Mouse (Mus musculus) stomach, embryonic 16.5 days (tissue): ENCODE results near the gene Arhgap8. TPM values are rescaled to one million over a fixed set of nuclear protein-coding genes. Genes with fewer than 3 reads are reported as not detected.
"Not testable (repeated sequence)": the region's sequence is repeated elsewhere in the genome, so short reads cannot be mapped to it uniquely, and the experiment has no call there.

ENCODE experiments used
- ATAC-seq: fragments of 200-750 bp; cut with Nextera tagmentation; 2 replicates; pipeline ENCODE4 v1.8.0; 2017; ENCODE audit warnings: moderate number of reproducible peaks, moderate TSS enrichment; ENCODE audit not compliant: insufficient read depth, low FRiP score
- H3K27ac ChIP-seq: fragments of 300-500 bp; sonication (generic); 2 replicates; pipeline ENCODE4 v1.5.1; 2014; ENCODE audit warnings: low read length
- H3K27me3 ChIP-seq: fragments of 300-500 bp; sonication (generic); 2 replicates; pipeline ENCODE4 v1.6.1; 2014; ENCODE audit warnings: low read length, control low read depth, mixed read lengths; ENCODE audit not compliant: control insufficient read depth, insufficient read depth
- H3K36me3 ChIP-seq: fragments of 300-500 bp; sonication (generic); 2 replicates; pipeline ENCODE4 v1.6.1; 2014; ENCODE audit warnings: low read length; ENCODE audit not compliant: control insufficient read depth, insufficient read depth
- H3K4me1 ChIP-seq: fragments of 300-500 bp; sonication (generic); 2 replicates; pipeline ENCODE4 v1.6.1; 2014; ENCODE audit warnings: low read length, control low read depth, mixed read lengths; ENCODE audit not compliant: control insufficient read depth, insufficient read depth
- H3K4me2 ChIP-seq: fragments of 300-500 bp; sonication (generic); 2 replicates; pipeline ENCODE4 v1.6.1; 2014; ENCODE audit warnings: low read depth, low read length, mixed read lengths
- H3K4me3 ChIP-seq: fragments of 300-500 bp; sonication (generic); replicated peaks from 2 replicates; pipeline ENCODE4 v1.5.1; 2014; ENCODE audit warnings: mild to moderate bottlenecking, low read length
- H3K9ac ChIP-seq: fragments of 300-500 bp; sonication (generic); 2 replicates; pipeline ENCODE4 v1.6.1; 2014; ENCODE audit warnings: low read length
- H3K9me3 ChIP-seq: fragments of 300-500 bp; sonication (generic); replicated peaks from 2 replicates; pipeline ENCODE4 v1.6.1; 2016; ENCODE audit warnings: low read length, control low read depth; ENCODE audit not compliant: control insufficient read depth
- WGBS: fragments of 180-500 bp; shearing (Covaris S2); extraction: QIAGEN DNeasy Blood & Tissue Kit; methylation state at CpG from one replicate; pipeline ENCODE4 v1.1.7; 2014; 5-methylcytosine and 5-hydroxymethylcytosine counted together
- polyA plus RNA-seq: library from polyadenylated mRNA; unstranded; fragments of >200 nt; fragmentation: Nextera tagmentation; extraction: Ambion mirVana; gene quantifications from 2 replicates; pipeline ENCODE4 v1.2.1, GENCODE M21; 2015

Arhgap8 gene
- polyA plus RNA-seq, 1 experiment from 2014 or later = 12.6 TPM

- H3K9me3 ChIP-seq = no peaks in the 10 kb centered on the region
- no peak overlapping the region for H3K9ac ChIP-seq
- H3K4me3 ChIP-seq = no peak overlapping the region
- 73% methylated on average over 6 of the region's 6 CpGs for WGBS
- H3K4me2 ChIP-seq = no peak overlapping the region
- no peak overlapping the region for H3K27ac ChIP-seq
- H3K4me1 ChIP-seq = no peaks in the 10 kb centered on the region
- no peak for ATAC-seq
- peaks cover 3% of the 10 kb centered on the region; the same call in 1 of the 2 replicates for H3K36me3 ChIP-seq
- no peaks in the 10 kb centered on the region for H3K27me3 ChIP-seq
Observed at GRCm38 (mm10) chr15:84705351-84705901, 14.4 kb upstream of the Arhgap8 start.

DNA sequence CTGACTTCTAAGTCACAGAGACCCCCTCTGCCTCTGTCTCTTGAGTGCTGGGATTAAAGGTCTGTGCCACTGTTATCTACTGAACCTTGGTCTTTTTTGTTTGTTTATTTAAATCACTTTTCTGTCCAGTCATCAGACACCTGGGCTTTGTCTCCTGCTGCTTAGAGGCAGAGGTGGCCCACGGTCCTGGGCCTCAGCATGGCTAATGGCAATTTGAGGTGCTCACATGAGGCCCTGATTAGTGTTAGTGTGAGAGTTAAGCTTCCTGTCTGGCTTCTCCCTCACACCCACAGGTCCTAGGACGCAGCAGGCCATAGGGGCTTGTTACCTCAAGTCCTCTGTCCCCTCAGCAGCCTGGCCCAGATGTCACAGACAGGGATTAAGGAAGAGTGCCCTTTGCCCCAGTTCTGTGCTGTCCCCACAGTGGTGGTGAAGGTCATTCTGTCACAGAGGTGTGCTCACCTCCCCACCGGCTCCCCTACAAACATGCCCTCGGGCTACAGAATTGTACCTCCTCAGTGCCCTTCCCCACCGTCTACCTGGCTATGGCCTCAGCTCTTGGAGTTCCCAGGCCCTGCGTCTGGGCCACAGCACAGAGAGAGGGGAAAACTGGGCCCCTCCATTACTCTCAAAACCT, 12.8 kb upstream of the Arhgap8 start:
- Histone ChIP-seq H3K27me3 (no peaks in the 10 kb centered on the region), H3K36me3 (peaks cover 3% of the 10 kb centered on the region; the same call in 1 of the 2 replicates), H3K4me2 (no peak overlapping the region), H3K4me1 (no peaks in the 10 kb centered on the region), H3K4me3 (no peak overlapping the region), H3K9me3 (no peaks in the 10 kb centered on the region), H3K27ac (no peak overlapping the region), H3K9ac (0 out of 2 replicates have a peak overlapping the region, but pooled peaks have one; percentile 8)
- 57% methylated on average over 6 of the region's 6 CpGs for WGBS
- no peak for ATAC-seq

- Histone ChIP-seq H3K4me3 (no peak overlapping the region), H3K27me3 (no peaks in the 10 kb centered on the region), H3K4me1 (peaks cover 28% of the 10 kb centered on the region), H3K9me3 (no peaks in the 10 kb centered on the region), H3K36me3 (no peaks in the 10 kb centered on the region), H3K9ac (no peak overlapping the region), H3K27ac (peak overlapping the region; percentile 63), H3K4me2 (no peak overlapping the region)
- 49% methylated on average over 14 of the region's 14 CpGs for WGBS
- ATAC-seq = no peak
Observed at GRCm38 (mm10) chr15:84712566-84713405, 7.1 kb upstream of the Arhgap8 start.

DNA sequence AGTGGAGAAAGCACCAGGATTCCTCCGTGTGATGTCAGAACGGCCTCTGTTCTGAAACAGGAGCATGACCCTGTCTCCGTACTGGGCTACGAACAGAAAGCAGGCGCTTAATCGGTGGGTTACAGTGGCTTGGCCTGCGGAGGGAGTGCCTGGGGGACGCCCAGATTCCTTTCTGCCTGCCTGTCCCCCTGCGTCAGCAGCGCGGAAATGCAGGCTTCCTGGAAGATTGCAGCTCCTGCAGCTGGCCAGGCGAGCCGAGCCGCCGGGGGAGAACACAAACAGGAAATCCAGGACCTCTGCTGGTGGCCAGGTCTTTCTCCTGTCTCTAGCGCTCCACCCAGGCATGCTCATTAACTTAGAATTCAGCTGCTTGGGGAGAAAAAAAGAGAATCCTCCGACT, 5.1 kb upstream of the Arhgap8 start:
- Histone ChIP-seq H3K4me2 (peak overlapping the region; percentile 62), H3K4me1 (peaks cover 30% of the 10 kb centered on the region), H3K27me3 (no peaks in the 10 kb centered on the region), H3K9me3 (no peaks in the 10 kb centered on the region), H3K4me3 (peak overlapping the region; percentile 36), H3K36me3 (no peaks in the 10 kb centered on the region), H3K27ac (peak overlapping the region; percentile 90), H3K9ac (peak overlapping the region; percentile 69)
- WGBS = under 1% methylated on average over 17 of the region's 17 CpGs
- ATAC-seq = peak; percentile 76

DNA sequence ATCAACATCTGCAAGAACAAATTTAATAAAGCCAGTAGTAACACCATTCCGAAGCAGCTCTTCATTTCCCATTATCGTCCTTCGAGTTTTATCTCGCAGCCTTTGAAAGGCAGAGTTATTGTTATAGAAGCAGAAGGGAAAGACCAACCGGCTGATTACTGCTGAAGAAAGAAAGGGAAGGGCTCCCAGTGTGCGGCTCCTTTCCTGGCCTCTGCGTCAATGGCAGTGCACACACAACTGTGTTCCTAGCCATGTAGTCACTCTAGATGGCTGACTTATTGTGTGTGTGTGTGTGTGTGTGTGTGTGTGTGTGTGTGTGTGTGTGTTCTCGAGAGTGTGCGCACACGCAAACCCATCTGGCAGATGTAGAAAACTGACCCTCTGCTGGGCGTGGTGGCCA, 4.7 kb upstream of the Arhgap8 start:
- Histone ChIP-seq H3K9ac (peak overlapping the region; percentile 69), H3K4me3 (peak overlapping the region; percentile 36), H3K4me1 (peaks cover 33% of the 10 kb centered on the region), H3K27me3 (no peaks in the 10 kb centered on the region), H3K36me3 (no peaks in the 10 kb centered on the region), H3K9me3 (no peaks in the 10 kb centered on the region), H3K4me2 (peak overlapping the region; percentile 62), H3K27ac (peak overlapping the region; percentile 90)
- WGBS = 34% methylated on average over 11 of the region's 11 CpGs
- ATAC-seq = 0 out of 2 replicates have a peak, but pooled peaks have one; percentile 8

- H3K27me3 ChIP-seq, H3K27ac ChIP-seq, H3K36me3 ChIP-seq, H3K9me3 ChIP-seq, H3K9ac ChIP-seq, H3K4me3 ChIP-seq, H3K4me2 ChIP-seq, ATAC-seq: not testable (repeated sequence)
- H3K4me1 ChIP-seq = peaks cover 36% of the 10 kb centered on the region
- 70% methylated on average over 6 of the region's 6 CpGs for WGBS
Observed at GRCm38 (mm10) chr15:84717570-84718270, 2.1 kb upstream of the Arhgap8 start.

GRCm38 (mm10) chr15:84718785-84719184, 1.1 kb upstream of the Arhgap8 start:
- no peaks in the 10 kb centered on the region for H3K36me3 ChIP-seq
- H3K27me3 ChIP-seq = no peaks in the 10 kb centered on the region
- H3K9me3 ChIP-seq = no peaks in the 10 kb centered on the region
- no peak overlapping the region for H3K4me2 ChIP-seq
- H3K4me1 ChIP-seq = peaks cover 29% of the 10 kb centered on the region
- H3K4me3 ChIP-seq = no peak overlapping the region
- 75% methylated on average over 3 of the region's 3 CpGs for WGBS
- no peak for ATAC-seq
- H3K27ac ChIP-seq = no peak overlapping the region
- H3K9ac ChIP-seq = no peak overlapping the region

DNA sequence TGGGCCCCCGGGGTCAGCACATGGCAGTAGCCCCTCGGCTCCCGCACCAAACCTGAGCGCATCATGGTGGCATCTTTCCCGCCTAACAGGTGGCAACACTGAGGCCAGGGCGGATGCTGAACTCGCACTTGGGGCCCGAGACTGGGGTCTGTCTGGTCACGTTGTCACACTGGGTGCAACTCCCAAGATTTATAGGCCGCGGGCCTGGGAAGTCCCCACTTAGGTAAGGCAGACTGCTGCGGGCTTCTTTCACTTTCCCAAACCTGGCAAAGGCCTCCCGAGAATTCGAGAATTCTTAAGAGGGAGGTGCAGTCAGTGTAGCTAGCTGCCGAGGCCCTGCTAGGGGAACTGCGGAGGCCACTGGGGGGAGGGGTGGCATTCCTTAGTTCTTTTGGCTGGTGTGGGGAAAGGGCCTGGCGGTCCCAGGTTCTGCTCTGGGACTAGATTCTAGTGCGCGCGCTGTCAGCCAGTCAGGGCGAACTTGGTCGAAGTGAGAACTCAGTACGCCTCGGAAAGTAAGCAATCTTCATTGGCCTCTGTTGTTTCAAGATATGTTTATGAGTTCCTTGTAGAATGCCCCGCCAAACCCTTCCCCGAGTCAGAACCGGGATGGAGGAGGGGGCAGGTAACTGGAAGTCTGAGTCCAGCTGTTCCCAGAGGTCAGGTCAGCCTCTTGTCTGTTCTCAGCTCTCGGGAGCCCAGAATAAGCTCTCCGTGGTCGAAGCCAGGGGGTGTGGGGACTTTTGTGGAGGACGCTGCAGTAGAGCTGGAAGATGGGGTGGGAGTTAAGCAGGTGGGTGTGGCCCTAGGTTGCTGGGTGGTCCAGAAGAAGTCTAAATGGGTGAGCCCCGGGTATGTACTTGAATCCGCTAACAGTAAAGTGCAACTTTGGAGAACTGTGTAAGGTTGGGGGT, 696 bp downstream of the Arhgap8 start:
- ATAC-seq = peak; percentile 37; the same call in 1 of the 2 replicates
- H3K4me3 ChIP-seq = peak overlapping the region; percentile 52
- peak overlapping the region; percentile 20; the same call in 1 of the 2 replicates for H3K27ac ChIP-seq
- no peaks in the 10 kb centered on the region for H3K36me3 ChIP-seq
- peaks cover 16% of the 10 kb centered on the region for H3K4me1 ChIP-seq
- H3K9ac ChIP-seq = peak overlapping the region; percentile 70
- H3K27me3 ChIP-seq = no peaks in the 10 kb centered on the region
- WGBS = 6% methylated on average over 33 of the region's 33 CpGs
- H3K9me3 ChIP-seq = no peaks in the 10 kb centered on the region
- peak overlapping the region; percentile 95 for H3K4me2 ChIP-seq
